Mouse (Mus musculus) forebrain, embryonic 15.5 days (tissue): Measurements from ENCODE around the gene Hist1h4j. TPM values are rescaled to one million over a fixed set of nuclear protein-coding genes. Genes with fewer than 3 reads are reported as not detected.
A peak's percentile ranks its signal among the peaks of the same experiment; 100 is the strongest.
"Not testable (repeated sequence)": the region's sequence is repeated elsewhere in the genome, so short reads cannot be mapped to it uniquely, and the experiment has no call there.

ENCODE experiments used
- ATAC-seq: fragments of 200-750 bp; cut with Nextera tagmentation; replicated peaks from 2 replicates; pipeline ENCODE4 v1.8.0; 2017; ENCODE audit warnings: mild to moderate bottlenecking, moderate TSS enrichment, moderate library complexity
- H3K27ac ChIP-seq: fragments of 300-500 bp; sonication (generic); replicated peaks from 2 replicates; pipeline ENCODE4 v1.5.1; 2015; ENCODE audit warnings: mild to moderate bottlenecking, inconsistent platforms
- H3K27me3 ChIP-seq: fragments of 300-500 bp; sonication (generic); 2 replicates; pipeline ENCODE4 v1.6.1; 2015; ENCODE audit warnings: inconsistent platforms
- H3K36me3 ChIP-seq: fragments of 300-500 bp; sonication (generic); 2 replicates; pipeline ENCODE4 v1.6.1; 2015; ENCODE audit warnings: mild to moderate bottlenecking, inconsistent platforms
- H3K4me1 ChIP-seq: fragments of 300-500 bp; sonication (generic); 2 replicates; pipeline ENCODE4 v1.6.1; 2015; ENCODE audit warnings: inconsistent platforms
- H3K4me2 ChIP-seq: fragments of 300-500 bp; sonication (generic); replicated peaks from 2 replicates; pipeline ENCODE4 v1.6.1; 2015; ENCODE audit warnings: mild to moderate bottlenecking, inconsistent platforms
- H3K4me3 ChIP-seq: fragments of 300-500 bp; sonication (generic); 2 replicates; pipeline ENCODE4 v1.5.1; 2015; ENCODE audit warnings: mild to moderate bottlenecking, inconsistent platforms
- H3K9ac ChIP-seq: fragments of 300-500 bp; sonication (generic); replicated peaks from 2 replicates; pipeline ENCODE4 v1.6.1; 2015; ENCODE audit warnings: mild to moderate bottlenecking, inconsistent platforms
- H3K9me3 ChIP-seq: fragments of 300-500 bp; sonication (generic); 2 replicates; pipeline ENCODE4 v1.6.1; 2016; ENCODE audit warnings: inconsistent platforms
- WGBS: fragments of 180-500 bp; shearing (Covaris S2); methylation state at CpG from one replicate; pipeline ENCODE4 v1.1.7; 2015; ENCODE audit warnings: mixed read lengths; 5-methylcytosine and 5-hydroxymethylcytosine counted together
- polyA plus RNA-seq: library from polyadenylated mRNA; unstranded; fragments of >200 nt; fragmentation: Nextera tagmentation; extraction: Ambion mirVana; gene quantifications from 2 replicates; pipeline ENCODE4 v1.2.1, GENCODE M21; 2015

Gene Hist1h4j
- polyA plus RNA-seq: 0.83 and 1.5 TPM in 2 replicates

- Histone ChIP-seq H3K9ac (peak within 1 kb of the TSS; percentile 70), H3K4me1 (peaks cover 26% of the 10 kb centered on the region), H3K4me2 (peak within 1 kb of the TSS; percentile 59), H3K27ac (peak within 1 kb of the TSS; percentile 99), H3K4me3 (peak within 1 kb of the TSS; percentile 62)
- not testable (repeated sequence) for H3K9me3 ChIP-seq, H3K36me3 ChIP-seq, H3K27me3 ChIP-seq
- peak; percentile 90 for ATAC-seq
- WGBS: under 1% methylated on average over 50 of the region's 56 CpGs
Observed at GRCm38 (mm10) chr13:21734906-21735767, at the start of gene Hist1h4j. Gene Hist1h4j (plus strand): TSS chr13:21735064.

- H3K4me1 ChIP-seq: no peaks in the 10 kb centered on the region
- H3K36me3 ChIP-seq: no peaks in the 10 kb centered on the region
- H3K4me3 ChIP-seq: no peak within 1 kb of the TSS
- no peak within 1 kb of the TSS for H3K9ac ChIP-seq
- H3K27ac ChIP-seq: no peak within 1 kb of the TSS
- no peaks in the 10 kb centered on the region for H3K27me3 ChIP-seq
- no peak within 1 kb of the TSS for H3K4me2 ChIP-seq
- no peak for ATAC-seq
- H3K9me3 ChIP-seq: no peaks in the 10 kb centered on the region
Observed at GRCm38 (mm10) chr13:21697811-21698210, 37.1 kb upstream of the Hist1h4j start, which contains the start of gene Olfr1359. Gene Olfr1359 (plus strand): TSS chr13:21698111.

- ATAC-seq: no peak
- WGBS: 71% methylated on average over 4 of the region's 4 CpGs
- H3K27me3 ChIP-seq: no peaks in the 10 kb centered on the region
- H3K4me3 ChIP-seq: no peak overlapping the region
- no peaks in the 10 kb centered on the region for H3K9me3 ChIP-seq
- H3K36me3 ChIP-seq: no peaks in the 10 kb centered on the region
- no peak overlapping the region for H3K27ac ChIP-seq
- no peak overlapping the region for H3K9ac ChIP-seq
- no peak overlapping the region for H3K4me2 ChIP-seq
- peaks cover 5% of the 10 kb centered on the region for H3K4me1 ChIP-seq
Observed at GRCm38 (mm10) chr13:21706669-21707068, 28.2 kb upstream of the Hist1h4j start.

GRCm38 (mm10) chr13:21710031-21710711, 24.7 kb upstream of the Hist1h4j start:
- H3K4me2 ChIP-seq: peak overlapping the region; percentile 60
- no peaks in the 10 kb centered on the region for H3K36me3 ChIP-seq
- 1% methylated on average over 32 of the region's 32 CpGs for WGBS
- H3K27ac ChIP-seq: peak overlapping the region; percentile 89
- H3K4me3 ChIP-seq: peak overlapping the region; percentile 77
- peaks cover 9% of the 10 kb centered on the region for H3K4me1 ChIP-seq
- no peaks in the 10 kb centered on the region for H3K27me3 ChIP-seq
- no peaks in the 10 kb centered on the region for H3K9me3 ChIP-seq
- peak overlapping the region; percentile 57 for H3K9ac ChIP-seq
- ATAC-seq: peak; percentile 84

GRCm38 (mm10) chr13:21710821-21711525, 23.9 kb upstream of the Hist1h4j start:
- Histone ChIP-seq H3K36me3 (no peaks in the 10 kb centered on the region), H3K9ac (peak overlapping the region; percentile 49), H3K4me3 (peak overlapping the region; percentile 77), H3K27me3 (no peaks in the 10 kb centered on the region), H3K9me3 (no peaks in the 10 kb centered on the region), H3K4me2 (peak overlapping the region; percentile 60), H3K27ac (0 out of 2 replicates have a peak overlapping the region, but pooled peaks have one; percentile 11), H3K4me1 (peaks cover 14% of the 10 kb centered on the region)
- 2% methylated on average over 22 of the region's 22 CpGs for WGBS
- peak; percentile 85 for ATAC-seq

- H3K4me2 ChIP-seq: peak overlapping the region; percentile 60
- H3K4me3 ChIP-seq: peak overlapping the region; percentile 77
- 25% methylated on average over 4 of the region's 4 CpGs for WGBS
- no peak for ATAC-seq
- no peak overlapping the region for H3K27ac ChIP-seq
- H3K9ac ChIP-seq: no peak overlapping the region; the same call in 1 of the 2 replicates
- H3K9me3 ChIP-seq: no peaks in the 10 kb centered on the region
- H3K36me3 ChIP-seq: no peaks in the 10 kb centered on the region
- H3K4me1 ChIP-seq: peaks cover 15% of the 10 kb centered on the region
- no peaks in the 10 kb centered on the region for H3K27me3 ChIP-seq
Observed at GRCm38 (mm10) chr13:21711698-21712097, 23.2 kb upstream of the Hist1h4j start.

- no peaks in the 10 kb centered on the region for H3K9me3 ChIP-seq
- H3K4me3 ChIP-seq: peak overlapping the region; percentile 48
- WGBS: under 1% methylated on average over 7 of the region's 7 CpGs
- no peaks in the 10 kb centered on the region for H3K27me3 ChIP-seq
- no peaks in the 10 kb centered on the region for H3K36me3 ChIP-seq
- H3K9ac ChIP-seq: peak overlapping the region; percentile 50
- H3K4me1 ChIP-seq: peaks cover 33% of the 10 kb centered on the region
- H3K4me2 ChIP-seq: peak overlapping the region; percentile 91
- no peak for ATAC-seq
- peak overlapping the region; percentile 98 for H3K27ac ChIP-seq
Observed at GRCm38 (mm10) chr13:21714725-21715124, 20.1 kb upstream of the Hist1h4j start.

- peaks cover 36% of the 10 kb centered on the region for H3K4me1 ChIP-seq
- H3K36me3 ChIP-seq: no peaks in the 10 kb centered on the region
- peak overlapping the region; percentile 98 for H3K27ac ChIP-seq
- peak overlapping the region; percentile 91 for H3K4me2 ChIP-seq
- under 1% methylated on average over 22 of the region's 22 CpGs for WGBS
- H3K27me3 ChIP-seq: no peaks in the 10 kb centered on the region
- peak overlapping the region; percentile 48 for H3K4me3 ChIP-seq
- H3K9ac ChIP-seq: peak overlapping the region; percentile 50
- no peaks in the 10 kb centered on the region for H3K9me3 ChIP-seq
- ATAC-seq: no peak; the same call in 1 of the 2 replicates
Observed at GRCm38 (mm10) chr13:21715131-21715863, 19.6 kb upstream of the Hist1h4j start.

GRCm38 (mm10) chr13:21715864-21716539, 18.9 kb upstream of the Hist1h4j start, which contains the start of the genes Hist1h2bl and Hist1h2ai:
Gene Hist1h2bl (minus strand): TSS chr13:21716143.
Gene Hist1h2ai (plus strand): TSS chr13:21716422.
- Histone ChIP-seq H3K27ac (peak within 1 kb of the TSS; percentile 98), H3K4me2 (peak within 1 kb of the TSS; percentile 91), H3K4me1 (peaks cover 42% of the 10 kb centered on the region), H3K4me3 (peak within 1 kb of the TSS; percentile 48), H3K9ac (peak within 1 kb of the TSS; percentile 69)
- not testable (repeated sequence) for H3K9me3 ChIP-seq, H3K27me3 ChIP-seq, H3K36me3 ChIP-seq
- ATAC-seq: peak; percentile 95
- WGBS: under 1% methylated on average over 33 of the region's 50 CpGs

- peak overlapping the region; percentile 48 for H3K4me3 ChIP-seq
- H3K27ac ChIP-seq: peak overlapping the region; percentile 98
- WGBS: under 1% methylated on average over 14 of the region's 38 CpGs
- H3K9ac ChIP-seq: peak overlapping the region; percentile 69
- not testable (repeated sequence) for H3K36me3 ChIP-seq, H3K9me3 ChIP-seq, H3K27me3 ChIP-seq
- peaks cover 41% of the 10 kb centered on the region for H3K4me1 ChIP-seq
- peak overlapping the region; percentile 91 for H3K4me2 ChIP-seq
- ATAC-seq: peak; percentile 2
Observed at GRCm38 (mm10) chr13:21716540-21717391, 18.1 kb upstream of the Hist1h4j start.
